Mouse (Mus musculus): ENCODE data around the gene Mcl1.
"Not testable (repeated sequence)": the region's sequence is repeated elsewhere in the genome, so short reads cannot be mapped to it uniquely, and the experiment has no call there.

Gene Mcl1

GRCm38 (mm10) chr3:95651033-95651373 is 7.6 kb upstream of the Mcl1 start:
- no peak for DNase-seq

- DNase-seq: no peak
Measured at GRCm38 (mm10) chr3:95651391-95652203, 7.0 kb upstream of the Mcl1 start.

- no peak for DNase-seq
Measured at GRCm38 (mm10) chr3:95652204-95652811, 6.3 kb upstream of the Mcl1 start.

GRCm38 (mm10) chr3:95652871-95653270 is 5.7 kb upstream of the Mcl1 start:
- DNase-seq: no peak

- DNase-seq: no peak
Measured at GRCm38 (mm10) chr3:95653473-95654034, 5.0 kb upstream of the Mcl1 start.

GRCm38 (mm10) chr3:95654371-95654770 is 4.2 kb upstream of the Mcl1 start:
- DNase-seq: not testable (repeated sequence)

GRCm38 (mm10) chr3:95655437-95655836 is 3.2 kb upstream of the Mcl1 start:
- no peak for DNase-seq

- DNase-seq: no peak
Measured at GRCm38 (mm10) chr3:95657108-95657507, 1.5 kb upstream of the Mcl1 start.

- DNase-seq: no peak
Measured at GRCm38 (mm10) chr3:95657711-95658110, 877 bp upstream of the Mcl1 start.

GRCm38 (mm10) chr3:95658868-95659712 is 502 bp downstream of the Mcl1 start:
- DNase-seq: peak; percentile 52 to 56

- DNase-seq: no peak
Measured at GRCm38 (mm10) chr3:95659948-95660347, 1.4 kb downstream of the Mcl1 start.

- no peak for DNase-seq
Measured at GRCm38 (mm10) chr3:95660788-95661478, 2.3 kb downstream of the Mcl1 start.

- no peak for DNase-seq
Measured at GRCm38 (mm10) chr3:95661945-95662715, 3.5 kb downstream of the Mcl1 start.

GRCm38 (mm10) chr3:95662724-95663449 is 4.3 kb downstream of the Mcl1 start:
- DNase-seq: no peak

- no peak for DNase-seq
Measured at GRCm38 (mm10) chr3:95663486-95663885, 4.9 kb downstream of the Mcl1 start.

GRCm38 (mm10) chr3:95663969-95664608 is 5.5 kb downstream of the Mcl1 start:
- no peak for DNase-seq

- DNase-seq: no peak
Measured at GRCm38 (mm10) chr3:95664940-95665352, 6.4 kb downstream of the Mcl1 start.

GRCm38 (mm10) chr3:95666124-95666844 is 7.7 kb downstream of the Mcl1 start:
- no peak for DNase-seq

- DNase-seq: no peak
Measured at GRCm38 (mm10) chr3:95667521-95667920, 8.9 kb downstream of the Mcl1 start.

GRCm38 (mm10) chr3:95668026-95668425 is 9.4 kb downstream of the Mcl1 start:
- peak; percentile 31 to 43 for DNase-seq

All from cerebellum, postnatal 36 days (tissue).